Mouse (Mus musculus) kidney, embryonic 14.5 days (tissue): Measurements from ENCODE around the gene Ptprj. TPM values are rescaled to one million over a fixed set of nuclear protein-coding genes. Genes with fewer than 3 reads are reported as not detected.
A peak's percentile ranks its signal among the peaks of the same experiment; 100 is the strongest.
"Not testable (repeated sequence)": the region's sequence is repeated elsewhere in the genome, so short reads cannot be mapped to it uniquely, and the experiment has no call there.

Source experiments
- ATAC-seq: fragments of 200-750 bp; cut with Nextera tagmentation; 2 replicates; pipeline ENCODE4 v1.8.0; 2017; ENCODE audit warnings: moderate number of reproducible peaks, mild to moderate bottlenecking, moderate TSS enrichment, moderate library complexity; ENCODE audit not compliant: low FRiP score, low TSS enrichment
- H3K27ac ChIP-seq: fragments of 300-500 bp; sonication (generic); 2 replicates; pipeline ENCODE4 v1.5.1; 2014; ENCODE audit warnings: low read depth, mild to moderate bottlenecking, low read length, moderate library complexity, mixed read lengths
- H3K27me3 ChIP-seq: fragments of 300-500 bp; sonication (generic); 2 replicates; pipeline ENCODE4 v1.6.1; 2014; ENCODE audit warnings: mild to moderate bottlenecking, low read length; ENCODE audit not compliant: control insufficient read depth, insufficient read depth
- H3K36me3 ChIP-seq: fragments of 300-500 bp; sonication (generic); 2 replicates; pipeline ENCODE4 v1.6.1; 2014; ENCODE audit warnings: low read length, mixed read lengths; ENCODE audit not compliant: control insufficient read depth, insufficient read depth
- H3K4me1 ChIP-seq: fragments of 300-500 bp; sonication (generic); 2 replicates; pipeline ENCODE4 v1.6.1; 2014; ENCODE audit warnings: low read length, mixed read lengths; ENCODE audit not compliant: control insufficient read depth, insufficient read depth
- H3K4me2 ChIP-seq: fragments of 300-500 bp; sonication (generic); replicated peaks from 2 replicates; pipeline ENCODE4 v1.6.1; 2014; ENCODE audit warnings: low read depth, mild to moderate bottlenecking, low read length
- H3K4me3 ChIP-seq: fragments of 300-500 bp; sonication (generic); 2 replicates; pipeline ENCODE4 v1.5.1; 2014; ENCODE audit warnings: mild to moderate bottlenecking, low read length
- H3K9ac ChIP-seq: fragments of 300-500 bp; sonication (generic); 2 replicates; pipeline ENCODE4 v1.6.1; 2014; ENCODE audit warnings: low read depth, mild to moderate bottlenecking, low read length, moderate library complexity
- H3K9me3 ChIP-seq: fragments of 300-500 bp; sonication (generic); 2 replicates; pipeline ENCODE4 v1.6.1; 2016; ENCODE audit warnings: low read length; ENCODE audit not compliant: control insufficient read depth
- WGBS: fragments of 180-500 bp; shearing (Covaris S2); extraction: QIAGEN DNeasy Blood & Tissue Kit; methylation state at CpG from one replicate; pipeline ENCODE4 v1.1.7; 2014; 5-methylcytosine and 5-hydroxymethylcytosine counted together
- polyA plus RNA-seq: library from polyadenylated mRNA; unstranded; fragments of >200 nt; fragmentation: Nextera tagmentation; extraction: Ambion mirVana; gene quantifications from 2 replicates; pipeline ENCODE4 v1.2.1, GENCODE M21; 2014

Ptprj gene
- polyA plus RNA-seq, 1 experiment from 2014 or later, result 10.8 TPM

DNA sequence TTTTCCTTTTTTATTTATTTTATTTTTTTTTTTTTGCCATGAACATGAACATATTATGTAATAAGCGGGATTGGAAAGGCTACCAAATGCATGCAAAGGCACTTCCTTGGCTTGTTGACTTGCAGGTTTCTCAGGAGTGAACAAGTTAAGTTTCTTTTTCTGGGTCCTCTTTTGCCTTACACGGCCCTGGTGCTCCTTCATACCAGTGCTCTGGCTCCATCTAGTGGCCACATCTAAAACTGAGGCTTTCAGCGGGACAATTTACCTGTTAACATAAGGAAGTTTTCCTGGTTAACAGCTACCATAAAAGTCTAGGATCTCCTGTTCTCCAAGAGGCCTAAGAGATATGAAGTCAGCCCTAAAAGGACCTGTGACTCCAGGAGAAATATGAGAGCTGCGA lies 150.7 kb downstream of the Ptprj start:
- no CpG with 5 or more reads among the region's 4 CpGs for WGBS
- H3K9ac ChIP-seq, H3K27me3 ChIP-seq, H3K4me1 ChIP-seq, H3K36me3 ChIP-seq, H3K9me3 ChIP-seq, H3K27ac ChIP-seq, H3K4me3 ChIP-seq, H3K4me2 ChIP-seq: not testable (repeated sequence)
- ATAC-seq, result peak; percentile 80; the same call in 1 of the 2 replicates

DNA sequence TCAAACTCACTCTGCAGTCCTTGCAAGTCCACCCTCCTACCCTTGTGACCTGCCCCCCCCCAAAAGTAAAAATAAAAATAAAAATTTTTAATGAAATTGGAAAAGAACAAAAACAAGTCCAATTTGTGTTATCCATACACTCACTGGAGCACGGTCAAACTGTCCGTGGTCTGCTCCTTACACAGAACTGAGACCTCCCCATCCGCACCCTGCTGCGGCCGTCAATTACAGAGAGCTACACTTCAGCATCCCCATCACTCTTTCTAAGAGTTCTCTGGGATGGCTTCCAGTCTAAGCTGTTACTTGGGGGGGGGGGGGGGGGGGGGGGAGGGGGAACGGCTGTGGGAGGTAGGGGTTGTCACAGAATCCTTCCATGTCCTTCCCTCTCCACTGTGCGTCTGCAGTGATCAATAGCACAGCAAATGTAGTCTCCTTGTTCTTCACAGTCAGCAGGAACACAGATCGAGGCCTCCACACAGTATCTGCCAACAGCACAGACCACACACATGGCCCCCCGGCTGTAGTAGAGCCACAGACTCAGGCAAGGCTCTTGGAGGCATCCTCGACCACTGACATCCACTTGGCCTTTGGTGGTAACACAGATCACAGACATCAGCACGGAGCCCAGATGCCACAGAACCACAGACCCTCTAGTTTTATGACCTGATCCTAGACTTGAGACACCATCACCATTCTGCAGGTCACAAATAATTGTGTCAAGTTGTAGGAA lies 151.3 kb downstream of the Ptprj start:
- H3K9me3 ChIP-seq, H3K27me3 ChIP-seq, H3K4me2 ChIP-seq, H3K36me3 ChIP-seq, H3K9ac ChIP-seq, H3K4me1 ChIP-seq, ATAC-seq, H3K4me3 ChIP-seq, H3K27ac ChIP-seq: not testable (repeated sequence)
- WGBS, result no CpG with 5 or more reads among the region's 11 CpGs

DNA sequence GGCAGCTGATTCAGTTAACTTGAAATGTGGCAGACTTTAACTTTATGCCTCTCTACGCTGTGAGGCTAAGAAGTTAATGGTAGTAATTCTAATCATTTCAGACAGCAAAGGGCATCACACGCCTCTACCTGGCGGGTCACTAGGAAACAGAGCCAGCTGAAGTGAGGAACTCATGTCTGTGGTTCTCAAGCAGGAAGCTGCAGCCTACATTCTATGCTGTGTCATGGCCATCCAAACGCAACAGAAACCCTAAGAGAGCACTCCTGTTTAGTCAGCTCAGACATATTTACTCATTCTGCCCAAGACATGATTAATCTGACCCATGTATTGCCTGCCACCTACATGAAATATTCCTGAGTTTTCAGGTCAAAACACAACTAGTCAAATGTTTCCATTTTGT lies 155.5 kb downstream of the Ptprj start:
- not testable (repeated sequence) for H3K4me1 ChIP-seq, H3K27ac ChIP-seq, H3K27me3 ChIP-seq, H3K4me3 ChIP-seq, H3K36me3 ChIP-seq, H3K9ac ChIP-seq, H3K9me3 ChIP-seq, H3K4me2 ChIP-seq, ATAC-seq
- no CpG with 5 or more reads among the region's 4 CpGs for WGBS

DNA sequence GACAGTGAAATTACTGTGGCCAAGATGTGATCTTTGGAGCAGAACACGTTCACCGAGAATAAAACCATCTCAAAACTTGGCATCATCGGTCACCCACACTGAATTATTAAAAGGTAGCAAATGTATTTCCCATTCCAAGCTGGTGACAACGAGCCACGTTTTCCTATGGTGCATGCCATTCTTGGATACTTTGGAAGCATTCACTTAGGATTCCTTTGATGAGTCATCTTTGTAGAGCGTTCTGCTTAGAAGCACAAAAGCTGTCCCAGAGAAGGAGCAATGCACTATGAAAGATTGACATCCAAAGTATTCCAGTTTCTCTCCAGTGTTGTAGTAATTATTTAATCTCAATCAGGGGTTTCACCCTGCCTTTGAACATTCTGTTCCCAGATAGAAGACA lies 158.2 kb downstream of the Ptprj start:
- H3K27ac ChIP-seq, H3K27me3 ChIP-seq, H3K36me3 ChIP-seq, H3K9ac ChIP-seq, H3K4me3 ChIP-seq, H3K4me2 ChIP-seq, H3K4me1 ChIP-seq, ATAC-seq, H3K9me3 ChIP-seq: not testable (repeated sequence)
- 91% methylated on average over 6 of the region's 6 CpGs for WGBS

DNA sequence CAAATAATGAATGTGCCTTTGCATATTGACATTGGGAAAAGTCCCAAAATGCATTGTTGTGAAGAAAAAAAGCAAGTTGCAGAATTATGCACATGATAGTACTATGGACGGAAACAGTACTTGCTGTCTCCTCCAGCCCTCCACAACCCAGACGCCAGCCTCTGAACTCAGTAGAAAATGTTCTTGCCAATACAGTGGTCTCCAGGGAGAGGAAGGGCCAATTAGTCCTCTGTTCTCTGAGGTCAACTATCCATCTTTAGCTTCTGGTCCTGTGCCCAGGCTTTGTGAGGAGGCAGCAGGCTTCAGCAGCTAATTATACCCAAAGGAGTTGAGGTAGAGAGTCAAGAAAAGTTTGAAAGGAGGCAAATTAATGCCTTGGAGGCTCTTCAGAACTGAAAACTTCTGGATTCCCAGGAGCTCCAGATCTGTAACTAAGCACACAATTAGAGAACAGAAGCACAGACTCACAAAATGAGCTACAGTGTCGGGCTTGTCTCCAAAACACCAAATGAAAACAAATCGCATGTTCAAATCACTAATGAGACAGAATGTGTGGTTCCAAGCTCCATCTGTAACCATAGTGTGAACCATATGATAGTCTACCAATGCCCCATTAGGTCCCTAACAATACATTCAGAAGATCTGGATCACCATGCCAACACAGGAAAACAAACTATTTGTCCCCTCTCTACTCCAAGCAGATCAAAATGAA lies 166.2 kb downstream of the Ptprj start:
- ATAC-seq, H3K4me1 ChIP-seq, H3K9ac ChIP-seq, H3K4me2 ChIP-seq, H3K9me3 ChIP-seq, H3K36me3 ChIP-seq, H3K27ac ChIP-seq, H3K4me3 ChIP-seq, H3K27me3 ChIP-seq: not testable (repeated sequence)
- WGBS, result 81% methylated on average over 4 of the region's 4 CpGs

DNA sequence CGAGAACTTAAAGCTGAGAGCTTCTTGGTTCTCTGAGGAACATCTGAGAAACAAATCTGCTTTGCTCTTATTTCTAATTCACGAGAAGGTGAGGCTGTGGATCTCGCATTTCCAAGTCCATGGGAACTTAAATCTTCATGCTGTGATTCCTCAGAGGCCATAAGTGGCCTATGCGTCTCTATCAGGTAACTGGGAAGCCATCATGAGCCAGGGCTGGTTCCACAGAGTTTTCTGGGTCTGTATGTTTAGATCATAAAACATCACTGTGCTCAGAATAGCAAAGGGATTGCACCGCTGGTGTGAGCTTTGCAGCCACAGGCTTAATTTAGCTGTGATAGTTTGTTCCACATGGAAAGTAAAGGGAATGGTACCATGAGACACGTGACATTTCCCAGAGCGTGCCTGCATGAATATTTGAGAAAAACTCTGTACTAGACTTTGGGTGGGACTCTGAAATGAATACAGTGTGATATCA lies 181.8 kb downstream of the Ptprj start, which contains the start of gene Olfr1274-ps:
Gene Olfr1274-ps (plus strand): TSS at position 51 of the 475 bp plus-strand sequence.
- not testable (repeated sequence) for H3K4me1 ChIP-seq, H3K4me2 ChIP-seq, H3K4me3 ChIP-seq, H3K9ac ChIP-seq, H3K36me3 ChIP-seq, H3K27me3 ChIP-seq, H3K27ac ChIP-seq, H3K9me3 ChIP-seq, ATAC-seq
- WGBS, result 85% methylated on average over 5 of the region's 7 CpGs

Other genes starting within 250 kb of the Ptprj start
- not detected in 2 replicates for gene Olfr1274-ps, start 182.0 kb downstream of the Ptprj start, polyA plus RNA-seq
- 34.8 and 68.0 TPM in 2 replicates for gene Nup160, start 96.6 kb upstream of the Ptprj start, polyA plus RNA-seq
- gene Fnbp4, start 164.7 kb upstream of the Ptprj start, polyA plus RNA-seq, result 82.6 and 118 TPM in 2 replicates
- 0.37 TPM in 2 replicates for gene Agbl2, start 202.1 kb upstream of the Ptprj start, polyA plus RNA-seq